Mouse (Mus musculus) stomach, postnatal 0 days (tissue): ENCODE data around the gene Rrp8.

Source experiments
- CTCF ChIP-seq: IDR thresholded peaks from 2 replicates; pipeline ENCODE4 v1.5.1; 2016; ENCODE audit warnings: antibody characterized with exemption, low read depth, mild to moderate bottlenecking, moderate library complexity
- EP300 ChIP-seq: optimal IDR thresholded peaks from 2 replicates; pipeline ENCODE3; 2016; ENCODE audit warnings: antibody characterized with exemption

- TF ChIP-seq CTCF (no peak), EP300 (no peak)
Measured at GRCm38 (mm10) chr7:105777797-105778552, 40.8 kb upstream of the Rrp8 start.
